Mouse (Mus musculus): ENCODE measurements around the gene Cox6b2. TPM values are rescaled to one million over a fixed set of nuclear protein-coding genes. Genes with fewer than 3 reads are reported as not detected.

Gene Cox6b2
- polyA plus RNA-seq, 1 experiment, result 41.9 TPM

GRCm38 (mm10) chr7:4776861-4777830 is 24.3 kb upstream of the Cox6b2 start:
- no peaks in the 10 kb centered on the region for H3K4me1 ChIP-seq (ENCODE audit: control insufficient read depth, insufficient read depth, low read length)
- no peak overlapping the region for H3K27ac ChIP-seq (ENCODE audit: insufficient read depth, low read length)
- peaks cover 3% of the 10 kb centered on the region; the same call in 1 of the 2 replicates for H3K27me3 ChIP-seq (ENCODE audit: control insufficient read depth, insufficient read depth, low read length)
- DNase-seq, result no peak
- peak overlapping the region; percentile 27 for H3K4me3 ChIP-seq (replicated peaks; ENCODE audit: insufficient read depth, low read depth, low read length)
- WGBS, result 1% methylated on average over 54 of the region's 56 CpGs
- TF ChIP-seq CTCF (IDR thresholded peaks at IDR 0.05; ENCODE audit: borderline replicate concordance, insufficient read depth, low read depth, low read length) (no peak), POLR2A (IDR thresholded peaks at IDR 0.05; ENCODE audit: borderline replicate concordance, insufficient read depth, low read length) (no peak)

- H3K27me3 ChIP-seq (ENCODE audit: control insufficient read depth, insufficient read depth, low read length), result peaks cover 3% of the 10 kb centered on the region; the same call in 1 of the 2 replicates
- WGBS, result 28% methylated on average over 10 of the region's 10 CpGs
Observed at GRCm38 (mm10) chr7:4776131-4776530, 23.2 kb upstream of the Cox6b2 start.

GRCm38 (mm10) chr7:4771202-4771601 is 18.3 kb upstream of the Cox6b2 start, which contains the start of gene Fam71e2:
Gene Fam71e2, minus strand, starts transcription at chr7:4771302.
- no peak within 1 kb of the TSS for H3K4me3 ChIP-seq (replicated peaks; ENCODE audit: insufficient read depth, low read depth, low read length)
- TF ChIP-seq CTCF (IDR thresholded peaks at IDR 0.05; ENCODE audit: borderline replicate concordance, insufficient read depth, low read depth, low read length) (no peak), POLR2A (IDR thresholded peaks at IDR 0.05; ENCODE audit: borderline replicate concordance, insufficient read depth, low read length) (no peak)
- H3K27ac ChIP-seq (ENCODE audit: insufficient read depth, low read length), result no peak within 1 kb of the TSS
- no peak for DNase-seq
- no peaks in the 10 kb centered on the region for H3K4me1 ChIP-seq (ENCODE audit: control insufficient read depth, insufficient read depth, low read length)
- no peaks in the 10 kb centered on the region; the same call in 1 of the 2 replicates for H3K27me3 ChIP-seq (ENCODE audit: control insufficient read depth, insufficient read depth, low read length)
- 70% methylated on average over 5 of the region's 5 CpGs for WGBS

More at GRCm38 (mm10) chr7:4776131-4776530, 23.2 kb upstream of the Cox6b2 start:
- no peak overlapping the region for H3K27ac ChIP-seq (ENCODE audit: insufficient read depth, low read length)
- TF ChIP-seq CTCF (IDR thresholded peaks at IDR 0.05; ENCODE audit: borderline replicate concordance, insufficient read depth, low read depth, low read length) (no peak), POLR2A (IDR thresholded peaks at IDR 0.05; ENCODE audit: borderline replicate concordance, insufficient read depth, low read length) (no peak)
- no peak for DNase-seq
- H3K4me1 ChIP-seq (ENCODE audit: control insufficient read depth, insufficient read depth, low read length), result no peaks in the 10 kb centered on the region
- no peak overlapping the region for H3K4me3 ChIP-seq (replicated peaks; ENCODE audit: insufficient read depth, low read depth, low read length)

- H3K4me3 ChIP-seq (replicated peaks; ENCODE audit: insufficient read depth, low read depth, low read length), result no peak overlapping the region
- 25% methylated on average over 4 of the region's 4 CpGs for WGBS
- TF ChIP-seq POLR2A (IDR thresholded peaks at IDR 0.05; ENCODE audit: borderline replicate concordance, insufficient read depth, low read length) (no peak), CTCF (IDR thresholded peaks at IDR 0.05; ENCODE audit: borderline replicate concordance, insufficient read depth, low read depth, low read length) (no peak)
- no peak for DNase-seq
- H3K27me3 ChIP-seq (ENCODE audit: control insufficient read depth, insufficient read depth, low read length), result no peaks in the 10 kb centered on the region
- no peaks in the 10 kb centered on the region for H3K4me1 ChIP-seq (ENCODE audit: control insufficient read depth, insufficient read depth, low read length)
- no peak overlapping the region; the same call in 1 of the 2 replicates for H3K27ac ChIP-seq (ENCODE audit: insufficient read depth, low read length)
Observed at GRCm38 (mm10) chr7:4764946-4765710, 12.2 kb upstream of the Cox6b2 start.

- Histone ChIP-seq H3K27ac (ENCODE audit: insufficient read depth, low read length) (no peak overlapping the region), H3K4me1 (ENCODE audit: control insufficient read depth, insufficient read depth, low read length) (no peaks in the 10 kb centered on the region), H3K27me3 (ENCODE audit: control insufficient read depth, insufficient read depth, low read length) (no peaks in the 10 kb centered on the region), H3K4me3 (replicated peaks; ENCODE audit: insufficient read depth, low read depth, low read length) (no peak overlapping the region)
- WGBS, result 46% methylated on average over 1 of the region's 1 CpGs
- no peak for DNase-seq
- TF ChIP-seq POLR2A (IDR thresholded peaks at IDR 0.05; ENCODE audit: borderline replicate concordance, insufficient read depth, low read length) (no peak), CTCF (IDR thresholded peaks at IDR 0.05; ENCODE audit: borderline replicate concordance, insufficient read depth, low read depth, low read length) (no peak)
Observed at GRCm38 (mm10) chr7:4759670-4760069, 6.8 kb upstream of the Cox6b2 start.

GRCm38 (mm10) chr7:4751971-4752820 is 698 bp downstream of the Cox6b2 start:
- peak in 1 of 2 experiments; percentile 20 for DNase-seq
- H3K4me3 ChIP-seq (replicated peaks; ENCODE audit: insufficient read depth, low read depth, low read length), result no peak overlapping the region
- WGBS, result 3% methylated on average over 30 of the region's 30 CpGs
- TF ChIP-seq CTCF (IDR thresholded peaks at IDR 0.05; ENCODE audit: borderline replicate concordance, insufficient read depth, low read depth, low read length), result no peak
- TF ChIP-seq POLR2A (IDR thresholded peaks at IDR 0.05; ENCODE audit: borderline replicate concordance, insufficient read depth, low read length), result no peak
- no peaks in the 10 kb centered on the region for H3K27me3 ChIP-seq (ENCODE audit: control insufficient read depth, insufficient read depth, low read length)
- peaks cover 3% of the 10 kb centered on the region; the same call in 1 of the 2 replicates for H3K4me1 ChIP-seq (ENCODE audit: control insufficient read depth, insufficient read depth, low read length)
- H3K27ac ChIP-seq (ENCODE audit: insufficient read depth, low read length), result no peak overlapping the region

- peaks cover 3% of the 10 kb centered on the region; the same call in 1 of the 2 replicates for H3K4me1 ChIP-seq (ENCODE audit: control insufficient read depth, insufficient read depth, low read length)
- no peak for DNase-seq
- no peak overlapping the region for H3K27ac ChIP-seq (ENCODE audit: insufficient read depth, low read length)
- H3K27me3 ChIP-seq (ENCODE audit: control insufficient read depth, insufficient read depth, low read length), result no peaks in the 10 kb centered on the region
- no peak overlapping the region for H3K4me3 ChIP-seq (replicated peaks; ENCODE audit: insufficient read depth, low read depth, low read length)
- whole genome bisulfite sequencing, result 75% methylated on average over 2 of the region's 2 CpGs
- TF ChIP-seq POLR2A (IDR thresholded peaks at IDR 0.05; ENCODE audit: borderline replicate concordance, insufficient read depth, low read length) (no peak), CTCF (IDR thresholded peaks at IDR 0.05; ENCODE audit: borderline replicate concordance, insufficient read depth, low read depth, low read length) (no peak)
Observed at GRCm38 (mm10) chr7:4749169-4749568, 3.7 kb downstream of the Cox6b2 start.

Data from cerebellum, adult 2 months (tissue).